Mouse (Mus musculus) spleen, adult 2 months (tissue): ENCODE results near the gene D930048N14Rik.

ENCODE experiments used
- CTCF ChIP-seq: fragments of 200-500 bp; IDR thresholded peaks from 2 replicates; pipeline ENCODE4 v1.5.1; 2011; ENCODE audit warnings: mild to moderate bottlenecking, inconsistent platforms; ENCODE audit not compliant: insufficient read depth, insufficient read length, insufficient replicate concordance; ENCODE audit errors: extremely low read depth
- POLR2A ChIP-seq: fragments of 200-500 bp; IDR thresholded peaks from 2 replicates; pipeline ENCODE4 v1.6.1; 2011; ENCODE audit warnings: low read depth, low read length, inconsistent platforms

- TF ChIP-seq CTCF (no peak), POLR2A (no peak)
These were observed 2.2 kb upstream of the D930048N14Rik start for GRCm38 (mm10) chr11:51648566-51648965.
